Mouse (Mus musculus): ENCODE data around the gene Olfr952. TPM values are rescaled to one million over a fixed set of nuclear protein-coding genes. Genes with fewer than 3 reads are reported as not detected.

The Olfr952 gene
- polyA plus RNA-seq (2015; fragmentation: Nextera tagmentation; extraction: Ambion mirVana): not detected in 2 replicates

DNA sequence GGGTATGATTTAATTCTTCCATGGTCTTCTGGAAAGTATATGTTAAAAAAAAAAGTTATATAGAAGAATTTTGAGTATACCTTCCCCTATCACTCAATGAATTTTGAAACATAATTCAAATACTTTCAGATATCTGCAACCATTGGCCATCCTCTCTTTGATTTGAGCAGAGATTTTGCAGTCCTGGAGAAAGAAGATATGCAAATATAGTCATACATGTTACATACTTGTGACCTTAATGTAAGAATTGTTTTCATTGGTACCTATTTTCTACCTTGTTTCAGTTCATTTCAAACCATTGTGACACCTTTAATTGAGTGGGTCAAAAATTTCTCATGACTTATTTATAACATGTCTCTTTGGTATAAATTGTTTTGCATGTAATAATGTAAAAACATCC lies at the start of gene Olfr952:
Olfr952 (minus strand) TSS at position 101 of the 400 bp plus-strand sequence.
- Histone ChIP-seq H3K9me3 (no peaks in the 10 kb centered on the region), H3K36me3 (no peaks in the 10 kb centered on the region), H3K27ac (no peak within 1 kb of the TSS), H3K27me3 (no peaks in the 10 kb centered on the region), H3K4me2 (no peak within 1 kb of the TSS), H3K4me3 (no peak within 1 kb of the TSS), H3K4me1 (no peaks in the 10 kb centered on the region), H3K9ac (no peak within 1 kb of the TSS)
- no peak for ATAC-seq (ENCODE audit: insufficient number of reproducible peaks, low FRiP score, low TSS enrichment, low read depth)

DNA sequence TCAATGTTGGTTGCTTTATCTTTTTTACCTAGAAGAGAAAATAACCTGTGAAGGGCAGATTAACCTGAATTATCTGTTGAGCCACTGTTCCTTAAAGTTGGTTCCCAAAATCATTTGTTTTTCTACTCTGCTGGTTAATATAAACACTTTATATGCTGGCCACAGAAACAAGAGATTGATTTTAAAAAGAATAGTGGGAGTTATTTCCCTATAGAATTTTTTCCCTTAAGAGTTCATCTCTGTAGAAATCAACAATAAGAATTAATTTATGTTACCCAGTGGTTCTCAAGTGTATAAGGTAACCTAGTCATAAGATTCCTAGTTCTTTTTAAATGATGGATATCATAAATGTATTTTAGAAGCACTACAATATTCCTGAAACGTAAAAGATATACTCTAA lies 44.9 kb upstream of the Olfr952 start, which contains the start of gene Olfr955:
Olfr955 (minus strand) TSS at position 101 of the 400 bp plus-strand sequence.
- Histone ChIP-seq H3K4me2 (no peak within 1 kb of the TSS), H3K27me3 (no peaks in the 10 kb centered on the region), H3K4me3 (no peak within 1 kb of the TSS), H3K27ac (no peak within 1 kb of the TSS), H3K9ac (no peak within 1 kb of the TSS), H3K9me3 (no peaks in the 10 kb centered on the region), H3K36me3 (no peaks in the 10 kb centered on the region), H3K4me1 (no peaks in the 10 kb centered on the region)
- 34% methylated on average over 1 of the region's 1 CpGs for WGBS
- no peak for ATAC-seq (ENCODE audit: insufficient number of reproducible peaks, low FRiP score, low TSS enrichment, low read depth)

DNA sequence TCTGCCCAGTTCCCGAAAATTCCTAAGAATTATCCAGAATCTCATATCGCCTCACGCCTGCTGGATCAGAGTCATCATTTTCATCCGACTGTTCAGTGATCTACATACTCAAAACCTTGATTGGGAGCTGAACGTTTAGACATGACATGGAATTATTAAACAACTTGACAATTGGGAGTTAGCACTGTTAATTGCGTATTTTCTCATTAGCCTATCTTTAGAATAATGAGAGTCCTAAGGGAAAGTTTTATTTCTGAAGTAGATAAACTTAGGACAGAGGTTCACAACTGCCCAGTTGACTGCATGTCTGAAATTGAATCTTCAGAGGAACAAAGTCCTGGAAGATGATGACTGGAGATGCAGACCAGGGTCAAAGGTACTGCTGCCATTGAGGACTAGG lies 29.5 kb upstream of the Olfr952 start, which contains the start of gene Olfr954:
Olfr954 (plus strand) TSS at position 301 of the 400 bp plus-strand sequence.
- 80% methylated on average over 6 of the region's 6 CpGs for WGBS
- no peaks in the 10 kb centered on the region for H3K36me3 ChIP-seq

DNA sequence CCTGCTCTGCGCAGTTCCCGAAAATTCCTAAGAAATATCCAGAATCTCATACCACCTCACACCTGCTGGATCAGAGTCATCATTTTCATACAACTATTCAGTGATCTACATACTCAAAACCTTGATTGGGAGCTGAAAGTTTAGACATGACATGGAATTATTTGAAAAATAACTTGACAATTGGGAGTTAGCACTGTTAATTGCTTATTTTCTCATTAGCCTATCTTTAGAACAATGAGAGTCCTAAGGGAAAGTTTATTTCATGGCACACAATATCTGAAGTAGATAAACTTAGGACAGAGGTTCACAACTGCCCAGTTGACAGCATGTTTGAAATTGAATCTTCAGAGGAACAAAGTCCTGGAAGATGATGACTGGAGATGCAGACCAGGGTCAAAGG lies 39.8 kb downstream of the Olfr952 start, which contains the start of gene Olfr951:
Olfr951 (plus strand) TSS at position 301 of the 400 bp plus-strand sequence.
- H3K27ac ChIP-seq: no peak within 1 kb of the TSS
- H3K9ac ChIP-seq: no peak within 1 kb of the TSS
- no peaks in the 10 kb centered on the region for H3K27me3 ChIP-seq
- no peak for ATAC-seq (ENCODE audit: insufficient number of reproducible peaks, low FRiP score, low TSS enrichment, low read depth)
- no peaks in the 10 kb centered on the region for H3K9me3 ChIP-seq
- H3K4me1 ChIP-seq: no peaks in the 10 kb centered on the region
- H3K36me3 ChIP-seq: no peaks in the 10 kb centered on the region
- H3K4me3 ChIP-seq: no peak within 1 kb of the TSS
- 88% methylated on average over 2 of the region's 2 CpGs for WGBS
- no peak within 1 kb of the TSS for H3K4me2 ChIP-seq

More for the DNA sequence above, 29.5 kb upstream of the Olfr952 start, which contains the start of gene Olfr954:
- H3K9me3 ChIP-seq: no peaks in the 10 kb centered on the region
- no peak within 1 kb of the TSS for H3K27ac ChIP-seq
- no peak within 1 kb of the TSS for H3K4me3 ChIP-seq
- no peak within 1 kb of the TSS for H3K4me2 ChIP-seq
- no peaks in the 10 kb centered on the region for H3K27me3 ChIP-seq
- H3K9ac ChIP-seq: no peak within 1 kb of the TSS
- no peaks in the 10 kb centered on the region for H3K4me1 ChIP-seq
- no peak for ATAC-seq (ENCODE audit: insufficient number of reproducible peaks, low FRiP score, low TSS enrichment, low read depth)

Other genes with a start within 250 kb of the Olfr952 start
- gene Olfr944, start 225.2 kb downstream of the Olfr952 start, polyA plus RNA-seq (2015; fragmentation: Nextera tagmentation; extraction: Ambion mirVana): not detected in 2 replicates
- gene Olfr1537, start 177.2 kb downstream of the Olfr952 start, polyA plus RNA-seq (2015; fragmentation: Nextera tagmentation; extraction: Ambion mirVana): not detected in 2 replicates
- not detected in 2 replicates for gene Olfr945, start 150.3 kb downstream of the Olfr952 start, polyA plus RNA-seq (2015; fragmentation: Nextera tagmentation; extraction: Ambion mirVana)
- gene Olfr948, start 101.1 kb downstream of the Olfr952 start, polyA plus RNA-seq (2015; fragmentation: Nextera tagmentation; extraction: Ambion mirVana): not detected in 2 replicates
- gene Olfr951, start 39.7 kb downstream of the Olfr952 start, polyA plus RNA-seq (2015; fragmentation: Nextera tagmentation; extraction: Ambion mirVana): not detected in 2 replicates
- not detected in 2 replicates for gene Olfr954, start 29.6 kb upstream of the Olfr952 start, polyA plus RNA-seq (2015; fragmentation: Nextera tagmentation; extraction: Ambion mirVana)
- gene Olfr955, start 44.8 kb upstream of the Olfr952 start, polyA plus RNA-seq (2015; fragmentation: Nextera tagmentation; extraction: Ambion mirVana): not detected in 2 replicates
- not detected in 2 replicates for gene Olfr44, start 66.8 kb upstream of the Olfr952 start, polyA plus RNA-seq (2015; fragmentation: Nextera tagmentation; extraction: Ambion mirVana)
- gene Olfr957, start 88.7 kb upstream of the Olfr952 start, polyA plus RNA-seq (2015; fragmentation: Nextera tagmentation; extraction: Ambion mirVana): not detected in 2 replicates
- not detected in 2 replicates for gene Olfr958, start 126.9 kb upstream of the Olfr952 start, polyA plus RNA-seq (2015; fragmentation: Nextera tagmentation; extraction: Ambion mirVana)
- gene Olfr959, start 148.4 kb upstream of the Olfr952 start, polyA plus RNA-seq (2015; fragmentation: Nextera tagmentation; extraction: Ambion mirVana): not detected in 2 replicates
- 75.0 and 122 TPM in 2 replicates for gene AW551984, start 177.3 kb upstream of the Olfr952 start, polyA plus RNA-seq (2015; fragmentation: Nextera tagmentation; extraction: Ambion mirVana)
- not detected in 2 replicates for gene Olfr148, start 183.5 kb upstream of the Olfr952 start, polyA plus RNA-seq (2015; fragmentation: Nextera tagmentation; extraction: Ambion mirVana)
- gene Olfr960, start 194.2 kb upstream of the Olfr952 start, polyA plus RNA-seq (2015; fragmentation: Nextera tagmentation; extraction: Ambion mirVana): not detected in 2 replicates
- gene Olfr961, start 217.9 kb upstream of the Olfr952 start, polyA plus RNA-seq (2015; fragmentation: Nextera tagmentation; extraction: Ambion mirVana): not detected in 2 replicates
- not detected in 2 replicates for gene Olfr963, start 240.1 kb upstream of the Olfr952 start, polyA plus RNA-seq (2015; fragmentation: Nextera tagmentation; extraction: Ambion mirVana)

Measured in limb, embryonic 15.5 days (tissue).